Mouse (Mus musculus) bone marrow, adult 2 months (tissue): ENCODE data around the gene Soat2. TPM values are rescaled to one million over a fixed set of nuclear protein-coding genes. Genes with fewer than 3 reads are reported as not detected.
A peak's percentile ranks its signal among the peaks of the same experiment; 100 is the strongest.

Experiments used
- H3K27ac ChIP-seq: fragments of 200-500 bp; 2 replicates; pipeline ENCODE4 v1.5.1; 2012; ENCODE audit warnings: low read depth, mild to moderate bottlenecking, control low read depth, inconsistent platforms, low read length; ENCODE audit not compliant: control insufficient read depth, poor library complexity, insufficient read depth
- H3K4me1 ChIP-seq: fragments of 200-500 bp; 2 replicates; pipeline ENCODE4 v1.6.1; 2011; ENCODE audit warnings: low read length; ENCODE audit not compliant: control insufficient read depth, insufficient read depth
- H3K4me3 ChIP-seq: fragments of 200-500 bp; replicated peaks from 2 replicates; pipeline ENCODE3; 2011; ENCODE audit warnings: mild to moderate bottlenecking, low read depth, low read length, control low read depth; ENCODE audit not compliant: control insufficient read depth
- CTCF ChIP-seq: fragments of 200-500 bp; IDR thresholded peaks from 2 replicates; pipeline ENCODE4 v1.5.1; 2011; ENCODE audit warnings: low read length, control low read depth; ENCODE audit not compliant: control insufficient read depth, insufficient read depth
- POLR2A ChIP-seq: fragments of 200-500 bp; IDR thresholded peaks from 2 replicates; pipeline ENCODE4 v1.6.1; 2011; ENCODE audit warnings: low read depth, mild to moderate bottlenecking, control low read depth, low read length, borderline replicate concordance; ENCODE audit not compliant: control insufficient read depth
- WGBS: fragments of 180-500 bp; shearing (Covaris S2); methylation state at CpG from one replicate; pipeline ENCODE4 v1.1.7; 2018; 5-methylcytosine and 5-hydroxymethylcytosine counted together
- polyA plus RNA-seq: library from polyadenylated mRNA; stranded (reverse); fragments of >200 nt; gene quantifications from 2 replicates; pipeline ENCODE4 v1.2.4, GENCODE M21; 2011; ENCODE audit warnings: low replicate concordance; ENCODE audit not compliant: missing spikeins, insufficient read depth, insufficient read length

Gene Soat2
- polyA plus RNA-seq, 1 experiment: 2.7 TPM

- no peak for TF ChIP-seq POLR2A
- 89% methylated on average over 8 of the region's 8 CpGs for WGBS
- Histone ChIP-seq H3K4me1 (no peaks in the 10 kb centered on the region), H3K27ac (no peak overlapping the region), H3K4me3 (no peak overlapping the region)
Observed at GRCm38 (mm10) chr15:102119121-102119830, 31.1 kb upstream of the Soat2 start.

- no peaks in the 10 kb centered on the region for H3K4me1 ChIP-seq
- no peak overlapping the region for H3K4me3 ChIP-seq
- TF ChIP-seq POLR2A (no peak), CTCF (no peak)
- 84% methylated on average over 2 of the region's 2 CpGs for WGBS
- H3K27ac ChIP-seq: no peak overlapping the region
Observed at GRCm38 (mm10) chr15:102119831-102120170, 30.5 kb upstream of the Soat2 start.

DNA sequence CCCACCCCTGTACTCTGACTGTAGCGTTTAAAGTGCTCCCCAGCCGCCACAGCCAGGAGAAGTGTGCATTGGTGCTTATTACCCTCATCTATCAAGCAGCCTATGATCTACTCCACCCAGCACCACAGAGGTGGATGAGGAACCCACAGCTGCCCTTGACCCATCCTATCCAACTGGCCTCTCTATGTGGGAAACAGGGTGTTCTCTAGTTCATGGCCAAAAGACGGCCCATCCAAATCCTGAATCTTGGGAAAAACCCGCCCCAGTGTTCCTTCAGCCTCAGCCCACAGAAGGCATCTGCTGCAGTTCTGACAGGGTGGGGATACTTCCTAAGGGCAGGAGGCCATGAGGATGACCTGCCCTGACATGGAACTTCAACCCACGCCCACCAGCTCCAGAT is 29.8 kb upstream of the Soat2 start:
- 86% methylated on average over 5 of the region's 5 CpGs for WGBS
- TF ChIP-seq CTCF (no peak), POLR2A (no peak)
- Histone ChIP-seq H3K27ac (no peak overlapping the region), H3K4me3 (no peak overlapping the region), H3K4me1 (no peaks in the 10 kb centered on the region)

DNA sequence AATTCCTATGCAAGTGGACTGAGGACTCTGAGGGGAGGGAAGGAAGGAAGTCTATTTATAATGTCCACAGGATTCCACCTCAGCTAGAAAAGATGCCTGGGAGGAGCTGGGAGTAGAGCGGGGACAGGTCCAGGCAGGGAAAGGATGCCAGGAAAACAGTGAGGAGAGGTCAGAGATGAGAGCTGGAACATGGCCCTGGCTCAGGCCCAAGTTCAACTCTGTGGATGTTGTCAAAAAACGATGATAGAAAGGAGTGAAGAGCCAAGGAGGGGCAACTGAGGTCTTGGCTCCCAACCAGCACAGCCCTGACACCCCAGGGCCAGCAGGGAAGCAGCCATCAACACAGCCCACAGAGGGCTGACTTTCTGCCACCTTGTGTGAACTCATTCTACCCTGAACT is 24.0 kb upstream of the Soat2 start:
- H3K4me3 ChIP-seq: no peak overlapping the region
- H3K4me1 ChIP-seq: no peaks in the 10 kb centered on the region
- no peak overlapping the region for H3K27ac ChIP-seq
- TF ChIP-seq POLR2A (no peak), CTCF (no peak)
- 64% methylated on average over 2 of the region's 2 CpGs for WGBS

DNA sequence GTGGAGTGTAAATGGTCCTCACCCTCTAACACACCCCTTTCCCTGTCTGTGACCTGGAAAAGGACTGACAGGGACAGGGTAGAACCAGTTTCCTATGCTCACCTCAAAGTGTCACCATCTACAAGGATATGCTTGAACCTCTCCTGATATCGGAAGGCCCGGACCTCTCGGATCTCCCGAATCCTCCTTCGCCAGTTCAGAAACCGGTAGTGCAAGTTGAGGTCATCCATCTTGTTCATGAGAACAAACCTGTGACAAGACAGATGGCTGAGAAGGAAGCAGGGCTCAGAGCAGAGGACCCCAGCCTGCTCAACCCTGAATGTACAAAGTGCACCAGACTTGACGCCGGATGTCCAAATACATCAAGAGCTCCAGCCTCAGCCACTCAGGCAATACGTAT is 17.0 kb upstream of the Soat2 start:
- Histone ChIP-seq H3K4me3 (no peak overlapping the region), H3K4me1 (no peaks in the 10 kb centered on the region; the same call in 1 of the 2 replicates), H3K27ac (no peak overlapping the region)
- TF ChIP-seq CTCF (no peak), POLR2A (no peak)
- 94% methylated on average over 9 of the region's 9 CpGs for WGBS

GRCm38 (mm10) chr15:102134709-102135108 is 15.6 kb upstream of the Soat2 start:
- WGBS: 92% methylated on average over 2 of the region's 2 CpGs
- Histone ChIP-seq H3K27ac (no peak overlapping the region), H3K4me1 (no peaks in the 10 kb centered on the region; the same call in 1 of the 2 replicates), H3K4me3 (no peak overlapping the region)
- TF ChIP-seq CTCF: no peak
- TF ChIP-seq POLR2A: no peak

DNA sequence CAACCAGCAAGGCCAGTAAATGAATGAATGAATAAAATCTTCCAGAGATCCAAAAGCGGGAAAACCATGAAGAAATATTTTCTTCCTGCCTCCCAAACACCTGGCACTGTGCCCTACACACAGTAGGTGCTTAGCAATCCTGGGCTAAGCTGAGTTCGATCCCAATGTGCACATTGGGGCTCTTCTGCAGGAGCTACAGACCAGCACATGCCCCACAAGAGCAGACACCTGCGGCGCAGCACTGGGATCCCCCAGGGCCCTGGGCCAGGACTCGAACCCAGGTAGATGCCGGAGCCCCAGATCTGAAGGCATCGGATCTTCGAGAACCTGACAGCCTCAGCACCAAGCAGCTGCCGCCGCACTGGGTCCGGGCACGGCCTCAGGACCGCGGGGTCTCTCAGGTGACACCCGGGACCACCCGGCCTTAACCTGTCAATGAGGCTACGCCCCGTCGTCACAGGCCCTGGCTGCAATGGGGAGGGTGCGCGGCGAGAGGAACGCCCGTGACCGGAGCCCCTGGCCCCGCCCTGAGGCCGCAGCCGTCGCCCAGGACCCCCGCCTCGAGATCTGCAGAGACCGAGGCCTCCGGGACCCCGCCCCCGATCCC is 14.7 kb upstream of the Soat2 start:
- no peaks in the 10 kb centered on the region; the same call in 1 of the 2 replicates for H3K4me1 ChIP-seq
- H3K27ac ChIP-seq: peak overlapping the region; percentile 57
- no peak for TF ChIP-seq CTCF
- 1% methylated on average over 35 of the region's 35 CpGs for WGBS
- peak overlapping the region; percentile 86 for H3K4me3 ChIP-seq

DNA sequence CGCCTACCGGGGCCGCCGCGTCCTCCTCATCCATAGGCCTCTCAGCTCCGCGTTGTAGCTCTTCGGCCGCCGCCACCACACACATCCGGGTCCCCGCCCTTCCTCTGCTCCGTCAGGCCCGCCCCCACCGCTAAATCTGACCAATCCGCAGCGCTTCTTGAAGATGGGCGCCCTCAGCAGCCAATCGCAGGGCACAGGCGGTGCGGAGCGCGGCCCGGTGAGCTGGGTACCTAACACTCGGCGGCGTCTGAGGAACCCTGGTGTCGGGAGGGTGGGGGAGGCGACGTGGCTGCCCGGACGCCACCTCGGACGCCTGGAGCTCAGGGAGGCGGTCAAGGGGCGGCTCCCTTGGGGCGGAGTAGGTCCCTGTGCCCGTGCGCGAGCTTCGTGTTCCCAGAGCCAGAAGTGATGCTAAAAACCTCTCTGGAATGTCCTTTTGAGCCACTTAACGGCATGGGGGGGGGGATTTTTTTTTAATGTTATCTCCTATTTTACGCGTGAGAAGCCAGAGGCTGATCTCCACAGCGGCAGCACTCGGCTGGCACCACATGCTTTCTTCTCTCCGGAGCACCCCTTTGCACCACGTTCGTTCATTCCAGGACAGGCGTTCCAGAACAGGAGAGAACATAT is 14.1 kb upstream of the Soat2 start, which contains the start of gene Spryd3:
Gene Spryd3, minus strand, starts transcription at position 106 of the 630 bp plus-strand sequence.
- H3K4me3 ChIP-seq: peak within 1 kb of the TSS; percentile 86
- 1% methylated on average over 50 of the region's 50 CpGs for WGBS
- no peaks in the 10 kb centered on the region; the same call in 1 of the 2 replicates for H3K4me1 ChIP-seq
- H3K27ac ChIP-seq: peak within 1 kb of the TSS; percentile 57
- TF ChIP-seq CTCF (no peak), POLR2A (peak; percentile 62)
